Mouse (Mus musculus): Measurements from ENCODE around the gene Zfyve27.

DNA sequence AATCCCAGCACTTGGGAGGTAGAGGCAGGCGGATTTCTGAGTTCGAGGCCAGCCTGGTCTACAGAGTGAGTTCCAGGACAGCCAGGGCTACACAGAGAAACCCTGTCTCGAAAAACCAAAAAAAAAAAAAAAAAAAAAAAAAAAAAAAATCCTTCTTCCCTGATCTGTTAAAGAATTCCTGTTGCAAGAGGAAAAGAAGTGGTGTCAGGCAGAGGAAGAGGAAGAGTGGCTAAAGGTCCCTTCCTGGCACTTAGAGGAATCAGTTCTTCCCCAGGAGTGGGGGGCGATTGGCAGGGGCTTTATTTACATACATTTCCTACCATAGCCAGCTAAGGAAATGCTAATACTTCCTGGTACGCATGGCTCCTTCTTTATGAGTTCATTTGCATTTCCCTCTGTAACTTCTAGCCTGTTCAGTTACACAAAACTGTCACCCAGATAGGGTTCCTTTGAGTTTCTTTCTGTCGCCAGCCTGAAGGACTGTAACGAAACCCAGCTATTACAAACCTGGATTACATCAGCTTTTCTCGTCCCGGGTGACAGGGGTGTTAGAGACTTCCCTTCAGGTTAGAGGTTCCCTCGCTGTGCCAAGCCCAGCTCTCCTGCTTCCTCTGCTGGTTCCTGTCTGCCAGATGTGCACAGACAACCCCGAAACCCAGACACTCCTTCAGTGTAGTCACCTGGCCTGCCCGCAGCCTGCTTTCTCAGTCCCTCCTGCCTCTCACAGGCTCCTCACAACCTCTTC is 6.1 kb upstream of the Zfyve27 start:
- TF ChIP-seq CTCF (IDR thresholded peaks at IDR 0.05; ENCODE audit: extremely low read depth, insufficient read length, insufficient replicate concordance, low read depth, low read length) (no peak), POLR2A (IDR thresholded peaks at IDR 0.05; ENCODE audit: low read depth, low read length) (no peak)
